Mouse (Mus musculus) lung, postnatal 0 days (tissue): ENCODE results near the gene AU021092. TPM values are rescaled to one million over a fixed set of nuclear protein-coding genes. Genes with fewer than 3 reads are reported as not detected.

Experiments used
- ATAC-seq: fragments of 200-750 bp; cut with Nextera tagmentation; 2 replicates; pipeline ENCODE4 v1.8.0; 2017; ENCODE audit warnings: moderate library complexity
- DNase-seq: peaks from one replicate; pipeline ENCODE4 v3.0.0-alpha.2; 2016; ENCODE audit warnings: low spot score
- H3K27ac ChIP-seq: fragments of 300-500 bp; sonication (generic); 2 replicates; pipeline ENCODE4 v1.5.1; 2014; ENCODE audit warnings: antibody characterized with exemption, mild to moderate bottlenecking, low read length, mixed read lengths
- H3K27me3 ChIP-seq: fragments of 300-500 bp; sonication (generic); replicated peaks from 2 replicates; pipeline ENCODE4 v1.6.1; 2014; ENCODE audit warnings: low read length, mixed read lengths; ENCODE audit not compliant: insufficient read depth
- H3K36me3 ChIP-seq: fragments of 300-500 bp; sonication (generic); 2 replicates; pipeline ENCODE4 v1.6.1; 2014; ENCODE audit warnings: low read length, mixed read lengths; ENCODE audit not compliant: insufficient read depth
- H3K4me1 ChIP-seq: fragments of 300-500 bp; sonication (generic); 2 replicates; pipeline ENCODE4 v1.6.1; 2014; ENCODE audit warnings: antibody characterized with exemption, low read depth, low read length, mixed read lengths; ENCODE audit not compliant: insufficient read depth
- H3K4me2 ChIP-seq: fragments of 300-500 bp; sonication (generic); replicated peaks from 2 replicates; pipeline ENCODE4 v1.6.1; 2014; ENCODE audit warnings: low read depth, mild to moderate bottlenecking, low read length, moderate library complexity, mixed read lengths
- H3K4me3 ChIP-seq: fragments of 300-500 bp; sonication (generic); 2 replicates; pipeline ENCODE4 v1.5.1; 2014; ENCODE audit warnings: low read depth, low read length
- H3K9ac ChIP-seq: fragments of 300-500 bp; sonication (generic); replicated peaks from 2 replicates; pipeline ENCODE4 v1.6.1; 2014; ENCODE audit warnings: low read depth, mild to moderate bottlenecking
- H3K9me3 ChIP-seq: fragments of 300-500 bp; sonication (generic); 2 replicates; pipeline ENCODE4 v1.6.1; 2016; ENCODE audit warnings: low read length, mixed read lengths
- CTCF ChIP-seq: IDR thresholded peaks from 2 replicates; pipeline ENCODE4 v1.5.1; 2016; ENCODE audit warnings: antibody characterized with exemption, mild to moderate bottlenecking
- EP300 ChIP-seq: IDR thresholded peaks from 2 replicates; pipeline ENCODE4 v1.6.1; 2016; ENCODE audit warnings: antibody characterized with exemption, mild to moderate bottlenecking, control low read depth
- WGBS: fragments of 180-500 bp; shearing (Covaris S2); extraction: QIAGEN DNeasy Blood & Tissue Kit; methylation state at CpG from one replicate; pipeline ENCODE4 v1.1.7; 2014; 5-methylcytosine and 5-hydroxymethylcytosine counted together
- polyA plus RNA-seq: library from polyadenylated mRNA; unstranded; fragments of >200 nt; fragmentation: Nextera tagmentation; extraction: Ambion mirVana; gene quantifications from 2 replicates; pipeline ENCODE4 v1.2.1, GENCODE M21; 2015

The AU021092 gene
- polyA plus RNA-seq, 1 experiment from 2014 or later = 169 TPM

DNA sequence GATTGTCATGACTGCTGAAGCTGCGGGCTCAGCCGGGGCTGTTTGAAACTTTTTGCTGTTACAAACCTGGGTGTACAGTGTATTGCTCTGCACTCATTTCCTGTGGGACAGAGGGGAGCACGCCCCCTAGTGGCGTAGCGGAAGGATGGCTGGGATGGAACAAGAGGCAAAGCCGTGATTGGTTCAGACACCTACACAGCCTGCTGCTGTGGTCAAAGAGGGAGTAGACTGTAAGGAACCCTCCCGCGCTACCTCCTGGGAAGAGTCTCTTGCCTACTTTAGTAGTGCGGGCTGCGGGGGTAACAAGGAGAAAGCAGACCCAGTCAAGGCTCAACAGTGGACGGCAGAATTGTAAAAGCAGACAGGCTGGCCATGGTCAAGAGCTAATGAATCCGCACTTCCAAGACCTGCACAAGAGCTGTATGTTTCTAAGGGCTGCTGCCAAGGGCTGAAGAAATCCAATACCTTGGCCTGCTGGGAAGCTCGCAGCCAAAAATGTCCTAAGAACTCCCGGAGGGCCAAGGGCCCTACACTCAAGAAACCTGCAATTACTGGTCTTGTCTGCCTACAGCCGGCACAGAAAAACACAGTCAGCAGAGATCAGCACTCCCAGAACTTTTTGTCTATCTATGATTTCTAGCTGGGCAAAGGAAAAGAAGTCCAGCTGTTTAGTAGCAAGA is 32.4 kb upstream of the AU021092 start:
- peak; percentile 96 for DNase-seq
- H3K9me3 ChIP-seq = no peaks in the 10 kb centered on the region
- peak overlapping the region; percentile 91 for H3K4me2 ChIP-seq
- peak; percentile 72 for ATAC-seq
- 0 out of 2 replicates have a peak, but pooled peaks cover 5% of the 10 kb centered on the region for H3K36me3 ChIP-seq
- H3K9ac ChIP-seq = no peak overlapping the region
- H3K27ac ChIP-seq = peak overlapping the region; percentile 66
- WGBS = 3% methylated on average over 15 of the region's 15 CpGs
- no peaks in the 10 kb centered on the region for H3K27me3 ChIP-seq
- no peak for TF ChIP-seq EP300
- TF ChIP-seq CTCF = peak; percentile 99
- H3K4me3 ChIP-seq = peak overlapping the region; percentile 73
- peaks cover 3% of the 10 kb centered on the region; the same call in 1 of the 2 replicates for H3K4me1 ChIP-seq

DNA sequence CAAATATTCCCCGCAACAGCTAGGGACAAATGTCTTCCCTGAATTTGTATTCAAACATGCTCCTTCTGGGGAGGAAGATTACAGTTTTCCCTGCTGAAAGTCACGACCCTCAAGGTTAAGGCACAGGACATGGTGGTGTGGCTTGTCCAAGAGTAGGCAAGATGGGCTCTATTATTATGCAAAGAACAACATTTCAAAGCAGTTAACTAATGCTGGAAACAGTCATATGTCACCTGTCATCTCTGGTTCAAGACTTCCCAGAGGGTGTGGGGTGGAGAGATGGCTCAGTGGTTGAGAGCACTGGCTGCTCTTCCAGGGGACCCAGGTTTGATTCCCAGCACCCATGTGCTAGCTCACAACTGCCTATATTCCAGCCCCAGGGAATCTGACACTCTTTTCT is 30.2 kb upstream of the AU021092 start:
- no peaks in the 10 kb centered on the region for H3K9me3 ChIP-seq
- H3K4me2 ChIP-seq = no peak overlapping the region
- no peak overlapping the region for H3K9ac ChIP-seq
- peaks cover 3% of the 10 kb centered on the region; the same call in 1 of the 2 replicates for H3K4me1 ChIP-seq
- ATAC-seq = no peak
- WGBS = 78% methylated on average over 2 of the region's 2 CpGs
- H3K36me3 ChIP-seq = peaks cover 13% of the 10 kb centered on the region; the same call in 1 of the 2 replicates
- no peak overlapping the region for H3K4me3 ChIP-seq
- TF ChIP-seq EP300 = no peak
- TF ChIP-seq CTCF = no peak
- no peaks in the 10 kb centered on the region for H3K27me3 ChIP-seq
- no peak overlapping the region for H3K27ac ChIP-seq
- DNase-seq = no peak

DNA sequence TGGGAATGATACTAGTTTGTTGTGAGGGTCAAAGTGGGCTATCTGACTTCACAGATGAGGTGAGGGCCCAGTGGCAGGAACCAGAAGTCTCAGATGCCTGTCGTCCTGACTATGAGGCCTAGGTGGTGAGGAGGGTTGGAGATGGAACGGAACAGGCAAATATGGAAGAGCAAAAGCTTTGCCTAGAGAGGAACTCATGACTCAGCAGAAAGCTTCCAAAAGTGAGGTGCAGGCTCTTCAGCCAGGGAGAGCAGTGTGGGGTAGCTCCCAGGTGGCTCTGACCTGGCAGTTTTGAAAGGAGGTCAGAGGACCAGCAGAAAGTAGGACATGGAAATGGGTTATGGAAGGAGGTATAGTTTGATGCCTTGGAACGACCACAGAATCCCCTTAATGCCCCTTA is 28.8 kb upstream of the AU021092 start:
- 89% methylated on average over 3 of the region's 3 CpGs for WGBS
- Histone ChIP-seq H3K9ac (no peak overlapping the region), H3K4me1 (peaks cover 3% of the 10 kb centered on the region; the same call in 1 of the 2 replicates), H3K27me3 (no peaks in the 10 kb centered on the region), H3K27ac (no peak overlapping the region), H3K4me3 (no peak overlapping the region), H3K36me3 (peaks cover 13% of the 10 kb centered on the region; the same call in 1 of the 2 replicates), H3K9me3 (no peaks in the 10 kb centered on the region), H3K4me2 (no peak overlapping the region)
- no peak for TF ChIP-seq EP300
- TF ChIP-seq CTCF = no peak
- DNase-seq = no peak
- no peak for ATAC-seq

DNA sequence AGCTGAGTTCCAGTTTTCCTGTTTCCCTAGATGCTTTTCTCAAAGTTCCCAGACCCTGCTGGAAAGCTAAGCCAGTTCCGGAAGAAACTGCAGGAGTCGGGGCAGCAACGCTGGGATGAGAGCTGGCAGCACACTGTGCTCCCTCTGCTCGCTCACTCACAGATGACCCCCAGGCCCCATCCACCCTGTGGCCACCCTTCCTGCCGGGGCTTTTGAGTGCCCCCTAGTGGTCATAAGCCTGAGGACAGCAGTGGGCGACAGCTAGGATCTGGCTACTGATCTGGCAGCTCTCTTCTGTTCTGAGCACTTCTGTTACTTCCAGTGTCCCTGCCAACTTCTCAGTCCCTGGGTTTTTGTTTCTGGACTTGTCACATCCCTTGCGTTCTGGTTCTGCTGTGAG is 22.3 kb upstream of the AU021092 start:
- Histone ChIP-seq H3K27ac (no peak overlapping the region), H3K9me3 (no peaks in the 10 kb centered on the region), H3K9ac (no peak overlapping the region), H3K4me1 (no peaks in the 10 kb centered on the region), H3K36me3 (peaks cover 19% of the 10 kb centered on the region), H3K4me2 (no peak overlapping the region), H3K4me3 (no peak overlapping the region), H3K27me3 (no peaks in the 10 kb centered on the region)
- DNase-seq (peak; percentile 62), ATAC-seq (peak; percentile 88)
- WGBS = 29% methylated on average over 7 of the region's 7 CpGs
- no peak for TF ChIP-seq EP300
- TF ChIP-seq CTCF = peak; percentile 92

DNA sequence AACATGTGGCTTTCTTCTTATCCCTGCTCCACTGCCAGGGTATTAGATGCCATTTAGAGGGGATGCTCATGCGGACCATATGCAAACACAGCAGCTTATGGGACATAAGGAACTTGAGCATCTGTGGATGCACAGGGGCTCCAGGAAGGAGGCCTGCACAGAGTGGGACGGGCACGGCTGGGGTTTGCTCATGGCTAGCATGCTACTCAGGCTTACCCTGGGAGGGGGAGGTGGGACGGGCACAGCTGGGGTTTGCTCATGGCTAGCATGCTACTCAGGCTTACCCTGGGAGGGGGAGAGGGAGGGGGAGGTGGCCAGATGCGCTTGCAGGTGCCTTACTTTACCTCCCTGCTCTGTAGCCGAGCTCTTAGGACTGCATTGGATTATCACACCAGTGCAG is 20.8 kb upstream of the AU021092 start:
- no peak overlapping the region for H3K27ac ChIP-seq
- H3K36me3 ChIP-seq = peaks cover 12% of the 10 kb centered on the region; the same call in 1 of the 2 replicates
- ATAC-seq (no peak), DNase-seq (no peak)
- no peaks in the 10 kb centered on the region for H3K4me1 ChIP-seq
- 87% methylated on average over 5 of the region's 6 CpGs for WGBS
- H3K4me3 ChIP-seq = no peak overlapping the region
- H3K9me3 ChIP-seq = no peaks in the 10 kb centered on the region
- H3K27me3 ChIP-seq = no peaks in the 10 kb centered on the region
- no peak overlapping the region for H3K4me2 ChIP-seq
- H3K9ac ChIP-seq = no peak overlapping the region
- TF ChIP-seq CTCF = no peak
- TF ChIP-seq EP300 = no peak

DNA sequence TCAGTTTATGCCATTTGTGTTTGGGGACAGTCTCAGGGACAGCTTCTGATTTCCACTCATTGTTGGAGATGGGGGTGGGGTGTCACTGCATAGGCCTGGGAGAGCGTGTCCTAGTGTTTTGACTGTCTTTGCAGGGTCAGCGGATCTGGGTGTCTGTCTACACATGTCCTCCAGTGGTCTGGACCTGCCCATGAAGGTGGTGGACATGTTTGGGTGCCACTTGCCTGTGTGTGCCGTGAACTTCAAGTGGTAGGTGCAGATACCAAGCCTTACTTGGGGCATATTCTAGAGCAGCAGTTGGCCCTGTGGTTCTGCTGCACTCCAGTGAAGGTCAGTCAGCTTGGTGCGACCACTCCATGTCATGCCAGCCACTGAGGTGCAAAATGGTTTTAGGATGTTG is 20.3 kb upstream of the AU021092 start:
- DNase-seq = no peak
- H3K27me3 ChIP-seq = no peaks in the 10 kb centered on the region
- TF ChIP-seq CTCF (no peak), EP300 (no peak)
- ATAC-seq = no peak
- 87% methylated on average over 4 of the region's 4 CpGs for WGBS
- H3K27ac ChIP-seq = no peak overlapping the region
- H3K4me1 ChIP-seq = no peaks in the 10 kb centered on the region
- no peak overlapping the region for H3K9ac ChIP-seq
- H3K9me3 ChIP-seq = no peaks in the 10 kb centered on the region
- H3K4me3 ChIP-seq = no peak overlapping the region
- H3K4me2 ChIP-seq = no peak overlapping the region
- H3K36me3 ChIP-seq = peaks cover 12% of the 10 kb centered on the region; the same call in 1 of the 2 replicates
